Mouse (Mus musculus) MEL (cell line): ENCODE results near the gene Fam20c.

Experiments
- CTCF ChIP-seq, 3 experiments: IDR thresholded peaks in 2 of 3; conservative IDR thresholded peaks in 1 of 3; 2 replicates each; pipeline ENCODE4 v1.5.1; 2011 to 2012; ENCODE audit warnings: low read length in 3 of 3, low read depth in 2 of 3, mild to moderate bottlenecking in 2 of 3, improper control_type of control experiment in 1 of 3, inconsistent platforms in 1 of 3, mixed read lengths in 1 of 3, moderate library complexity in 1 of 3; ENCODE audit not compliant: control insufficient read depth in 1 of 3, insufficient read depth in 1 of 3, poor library complexity in 1 of 3, severe bottlenecking in 1 of 3
- EP300 ChIP-seq, 2 experiments: IDR thresholded peaks; 2 replicates each; pipeline ENCODE4 v1.6.1; 2011; ENCODE audit warnings: improper control_type of control experiment in 2 of 2, low read length in 2 of 2, low read depth in 1 of 2, mild to moderate bottlenecking in 1 of 2
- POLR2A ChIP-seq, 2 experiments: IDR thresholded peaks; 2 replicates each; pipeline ENCODE4 v1.6.1; 2011 to 2012; ENCODE audit warnings: low read length in 2 of 2, mild to moderate bottlenecking in 2 of 2, control low read depth in 1 of 2, improper control_type of control experiment in 1 of 2, low read depth in 1 of 2, moderate library complexity in 1 of 2; ENCODE audit not compliant: control insufficient read depth in 1 of 2, insufficient read depth in 1 of 2, poor library complexity in 1 of 2
- USF1 ChIP-seq: IDR thresholded peaks from 2 replicates; pipeline ENCODE4 v1.6.1; 2014; ENCODE audit warnings: low read depth, mild to moderate bottlenecking, inconsistent platforms, low read length, improper control_type of control experiment, moderate library complexity
- ZKSCAN1 ChIP-seq: IDR thresholded peaks from 2 replicates; pipeline ENCODE4 v1.6.1; 2012; ENCODE audit warnings: low read depth, mild to moderate bottlenecking, inconsistent platforms, low read length, improper control_type of control experiment, moderate library complexity
- ZNF384 ChIP-seq: IDR thresholded peaks from 2 replicates; pipeline ENCODE4 v1.6.1; 2012; ENCODE audit warnings: low read depth, mild to moderate bottlenecking, inconsistent platforms, low read length, improper control_type of control experiment

DNA sequence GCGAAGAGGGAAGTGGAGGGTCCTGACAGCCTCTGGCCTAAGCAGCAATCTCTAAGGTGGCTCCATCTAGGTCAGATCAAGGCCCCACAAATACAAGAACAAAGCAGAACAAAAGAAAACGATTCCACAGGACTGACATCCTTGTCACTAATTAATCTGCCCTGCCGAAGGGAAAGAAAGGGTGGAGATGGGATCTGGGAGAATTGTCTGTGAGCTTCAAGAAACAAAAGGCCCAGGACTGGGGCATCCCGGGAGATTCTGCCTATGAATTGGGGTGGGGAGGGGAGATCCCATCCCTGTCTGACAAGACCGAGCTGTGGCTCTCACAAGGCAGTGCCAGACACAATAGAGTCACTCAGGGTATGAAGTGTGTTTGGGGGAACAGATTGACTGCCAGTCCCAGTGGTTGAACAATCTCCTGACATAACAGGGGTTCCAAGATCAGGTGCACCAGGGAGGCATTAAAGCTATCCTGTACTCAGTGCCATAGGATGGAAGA, 7.6 kb downstream of the Fam20c start:
- TF ChIP-seq ZKSCAN1 (no peak), POLR2A (IDR thresholded peaks at IDR 0.05; ENCODE audit: control insufficient read depth in 1 of 2, insufficient read depth in 1 of 2, low read depth in 1 of 2, low read length in 2 of 2, poor library complexity in 1 of 2) (no peak), CTCF (IDR thresholded peaks at IDR 0.05 in 2 of 3, conservative IDR thresholded peaks at IDR 0.05 in 1 of 3; ENCODE audit: control insufficient read depth in 1 of 3, insufficient read depth in 1 of 3, low read depth in 2 of 3, low read length in 3 of 3, poor library complexity in 1 of 3, severe bottlenecking in 1 of 3) (no peak), ZNF384 (no peak), USF1 (no peak), EP300 (IDR thresholded peaks at IDR 0.05; ENCODE audit: low read depth in 1 of 2, low read length in 2 of 2) (no peak)
